Mouse (Mus musculus) adrenal gland (tissue): ENCODE measurements around the gene Cbx1.
"Not testable (repeated sequence)": the region's sequence is repeated elsewhere in the genome, so short reads cannot be mapped to it uniquely, and the experiment has no call there.

Experiments
- intact Hi-C: fragments of 180-260 bp; cut with DNase I; formaldehyde crosslinking; loops from one replicate; pipeline ENCODE4 v1.15.1; 2025
- microRNA-seq, 2 experiments: library from miRNA; unstranded; fragments of <30 nt; microRNA quantifications; one replicate each; pipeline ENCODE4; 2019

The Cbx1 gene

DNA sequence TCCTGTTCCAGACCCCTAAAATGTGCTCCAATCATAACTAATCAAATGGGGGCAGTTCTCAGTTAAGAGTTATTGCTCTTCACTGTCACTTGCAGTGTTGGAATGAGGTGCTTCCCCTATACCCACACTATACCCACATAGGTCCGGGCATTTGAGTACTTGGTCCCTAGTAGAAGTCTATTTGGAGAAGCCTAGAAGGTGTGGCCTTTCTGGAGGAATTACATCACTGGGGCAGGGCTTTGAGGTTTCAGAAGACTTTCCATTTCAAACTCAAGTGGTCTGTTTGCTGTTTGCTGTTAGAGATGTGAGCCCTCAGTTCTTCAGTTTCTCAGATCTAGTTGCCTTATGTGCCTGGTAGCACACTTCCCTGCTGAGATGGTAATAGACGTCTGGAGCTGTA is 44.0 kb downstream of the Cbx1 start:
- intact Hi-C loops = no loop called here

DNA sequence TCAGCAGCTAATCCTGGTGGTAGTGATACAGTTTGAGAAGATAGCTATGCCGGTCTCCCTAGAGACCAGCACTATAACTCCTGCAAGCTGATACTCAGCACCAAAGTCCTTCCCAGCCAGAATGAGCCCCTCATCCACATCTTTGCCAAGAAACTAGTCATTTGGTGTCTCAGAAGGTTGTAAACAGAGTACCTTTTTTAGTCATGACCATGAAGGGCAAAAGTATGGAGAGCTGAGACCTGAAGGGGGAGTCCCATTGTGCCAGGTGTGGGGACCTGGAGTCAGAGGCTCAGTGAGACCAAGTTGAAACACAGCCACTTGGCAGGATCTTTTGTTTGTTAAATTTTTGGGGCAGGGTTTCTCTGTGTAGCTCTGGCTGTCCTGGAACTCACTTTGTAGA is 45.2 kb downstream of the Cbx1 start:
- intact Hi-C loops = no loop called here

DNA sequence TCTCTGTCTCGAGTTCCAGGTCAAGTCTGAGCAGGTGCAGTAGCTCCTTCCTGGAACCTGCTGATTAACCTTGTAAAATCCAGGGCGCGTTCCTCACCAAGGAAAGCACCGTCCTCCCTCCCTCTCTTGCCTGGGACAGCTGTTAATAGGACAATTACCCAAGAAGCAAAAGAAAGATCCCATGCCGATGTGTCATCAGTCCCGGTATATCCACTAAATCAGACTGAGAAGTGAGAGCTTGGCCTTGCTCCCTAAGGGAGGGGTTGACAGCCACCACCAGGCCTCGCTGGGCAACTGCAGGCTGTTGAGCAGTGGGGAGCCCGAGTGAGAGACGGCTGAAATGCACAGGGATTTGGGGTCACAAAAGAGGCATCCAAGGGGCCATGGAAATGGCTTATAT is 48.4 kb downstream of the Cbx1 start:
- intact Hi-C loops = no loop called here

- intact Hi-C loops = no loop called here
Observed at GRCm38 (mm10) chr11:96838341-96838740, 49.4 kb downstream of the Cbx1 start.

DNA sequence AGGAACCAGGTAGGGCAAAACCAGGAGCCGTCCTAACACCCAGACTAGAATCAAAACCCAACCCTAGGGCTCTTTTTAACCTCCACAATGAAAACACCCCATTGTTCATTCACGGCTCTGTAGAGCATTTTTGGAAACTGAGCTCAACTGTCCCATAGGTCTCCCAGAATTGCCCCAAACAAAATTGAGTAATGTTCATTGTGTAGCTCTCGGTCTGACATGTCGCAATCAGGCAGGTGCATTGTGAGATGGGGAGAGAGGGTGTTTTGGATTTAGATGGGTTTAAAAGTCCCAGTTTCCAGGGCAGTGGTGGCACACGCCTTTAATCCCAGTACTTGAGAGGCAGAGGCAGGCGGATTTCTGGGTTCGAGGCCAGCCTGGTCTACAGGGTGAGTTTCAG is 50.5 kb downstream of the Cbx1 start:
- intact Hi-C loops = no loop called here

DNA sequence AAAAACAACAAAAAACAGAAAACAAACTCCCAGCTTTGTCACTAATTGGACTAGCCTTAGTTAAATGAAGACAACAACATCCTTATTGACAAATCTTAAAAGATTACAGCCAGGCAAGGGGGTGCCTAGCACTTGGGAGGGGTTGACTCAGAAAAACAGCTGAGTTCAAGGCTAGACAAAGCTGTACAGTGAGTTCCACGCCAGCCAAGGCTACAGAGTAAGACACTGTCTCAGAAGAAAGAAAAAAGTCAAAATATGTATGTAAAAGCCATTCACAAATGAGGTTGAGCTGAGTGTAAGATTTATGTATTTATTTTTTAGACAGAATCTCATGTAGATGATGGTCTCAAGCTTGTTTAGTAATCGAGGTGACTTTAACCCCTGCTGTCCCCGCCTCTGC is 51.0 kb downstream of the Cbx1 start:
- intact Hi-C loops = no loop called here

- intact Hi-C loops = no loop called here
Observed at GRCm38 (mm10) chr11:96840290-96840689, 51.4 kb downstream of the Cbx1 start.

GRCm38 (mm10) chr11:96843627-96844026 is 54.7 kb downstream of the Cbx1 start:
- intact Hi-C loops = no loop called here

GRCm38 (mm10) chr11:96847240-96847639 is 58.3 kb downstream of the Cbx1 start:
- intact Hi-C loops = no loop called here

DNA sequence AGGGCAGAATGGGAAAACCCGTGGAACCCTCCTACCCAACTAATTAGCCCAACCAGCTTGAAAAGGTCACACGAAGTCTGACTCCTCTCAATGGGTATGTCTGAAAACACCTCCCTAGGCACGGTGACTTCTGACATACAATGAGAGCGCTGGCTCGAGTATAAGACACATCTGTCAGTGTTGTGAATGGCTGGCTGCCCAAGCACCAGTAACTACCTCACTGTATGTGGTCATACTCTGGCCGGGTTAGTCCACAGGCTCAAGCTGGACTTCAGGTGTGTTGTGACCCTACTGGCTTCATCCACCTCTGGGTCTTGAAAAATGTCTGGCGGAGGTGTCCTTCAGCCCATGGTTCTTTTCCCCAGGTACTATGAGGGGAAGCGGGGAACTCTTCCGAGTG is 59.8 kb downstream of the Cbx1 start:
- intact Hi-C loops = no loop called here

DNA sequence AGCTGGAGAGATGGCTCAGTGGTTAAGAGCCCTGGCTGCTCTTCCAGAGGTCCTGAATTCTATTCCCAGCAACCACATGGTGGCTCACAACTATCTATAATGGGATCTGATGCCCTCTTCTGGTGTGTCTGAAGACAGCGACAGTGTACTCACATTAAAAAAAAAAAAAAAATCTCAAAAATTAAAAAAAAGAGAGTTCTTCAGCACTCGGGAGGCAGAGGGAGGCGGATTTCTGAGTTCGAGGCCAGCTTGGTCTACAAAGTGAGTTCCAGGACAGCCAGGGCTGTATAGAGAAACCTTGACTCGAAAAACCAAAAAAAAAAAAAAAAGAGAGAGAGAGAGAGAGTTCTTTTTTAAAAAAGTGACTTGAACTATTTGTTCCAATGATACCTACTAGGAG is 60.2 kb downstream of the Cbx1 start:
- intact Hi-C loops = not testable (repeated sequence)

DNA sequence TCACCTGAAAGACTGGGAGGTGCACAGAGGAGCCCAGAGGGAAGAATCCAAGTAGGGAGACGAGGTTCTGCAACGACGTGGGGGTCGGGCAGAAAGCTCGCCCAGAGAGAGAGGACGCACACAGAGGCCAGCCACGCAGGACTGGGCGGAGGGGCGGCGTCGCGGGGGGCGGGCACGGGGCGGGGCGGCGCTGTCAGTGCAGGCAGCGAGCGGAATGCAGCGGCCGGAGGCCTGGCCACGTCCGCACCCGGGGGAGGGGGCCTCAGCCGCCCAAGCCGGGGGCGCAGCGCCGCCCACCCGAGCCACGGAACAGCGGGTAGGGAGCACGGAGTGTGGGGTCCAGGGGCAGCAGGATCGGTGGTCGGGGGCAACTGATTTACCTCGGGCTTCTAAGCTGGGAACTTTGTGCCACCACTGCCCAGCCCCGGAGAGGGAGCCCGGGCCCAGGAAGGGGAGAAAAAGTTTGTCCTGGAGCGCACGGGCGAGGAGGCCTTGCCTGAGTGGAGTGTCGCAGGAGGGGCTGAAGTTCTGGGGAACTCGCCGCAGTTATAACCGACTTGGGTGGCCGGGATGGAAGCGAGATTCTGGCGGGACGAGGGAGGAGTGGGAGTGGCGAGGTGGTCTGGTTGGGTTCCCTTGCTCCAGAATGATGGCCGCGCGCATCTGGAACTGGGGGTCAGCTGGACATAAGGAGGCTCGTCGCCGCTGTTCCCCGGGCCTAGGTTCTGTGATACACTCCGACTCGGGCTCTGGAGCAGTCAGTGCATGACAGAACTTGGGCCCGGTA is 60.9 kb downstream of the Cbx1 start, which contains the start of gene Copz2:
Gene Copz2, plus strand, starts transcription at position 190 of the 787 bp plus-strand sequence.
- intact Hi-C loops = no loop called here

GRCm38 (mm10) chr11:96857446-96857845 is 68.5 kb downstream of the Cbx1 start:
- intact Hi-C loops = no loop called here

Small RNA genes within 50 kb of the gene (microRNA-seq; reads per million reads assigned to microRNA genes)
- gene Mir152 = 201 to 215 reads per million in 2 experiments
